Mouse (Mus musculus): ENCODE measurements around the gene Hcar2. TPM values are rescaled to one million over a fixed set of nuclear protein-coding genes. Genes with fewer than 3 reads are reported as not detected.

The Hcar2 gene
- total RNA-seq, 4 experiments from 2014 or later, result 0.33 to 5.8 (median 5.2) TPM; not detected in 1

Other genes with a start within 250 kb of the Hcar2 start
- 100 to 1,000 TPM; 125 to 142 (median 126) TPM for gene Clip1, start 180.9 kb downstream of the Hcar2 start, total RNA-seq (2022)
- 10 to 100 TPM; 41.5 to 54.4 (median 50.4) TPM for gene Zcchc8, start 144.4 kb downstream of the Hcar2 start, total RNA-seq (2022)
- 100 to 1,000 TPM in 3 of 4 experiments, 10 to 100 TPM in 1; 90.7 to 107 (median 103) TPM for gene Rsrc2, start 116.1 kb downstream of the Hcar2 start, total RNA-seq (2022)
- gene Kntc1, start 115.8 kb downstream of the Hcar2 start, total RNA-seq (2022), result 1 to 10 TPM in 3 of 4 experiments, under 1 TPM in 1; 0.99 to 2.9 (median 2.0) TPM
- gene Hcar1, start 14.5 kb upstream of the Hcar2 start, total RNA-seq (2022), result 1 to 10 TPM; 1.0 to 1.6 (median 1.2) TPM
- 10 to 100 TPM; 59.4 to 66.0 (median 60.5) TPM for gene Denr, start 41.7 kb upstream of the Hcar2 start, total RNA-seq (2022)
- gene Gm43518, start 61.9 kb upstream of the Hcar2 start, total RNA-seq (2022), result 1 to 10 TPM in 3 of 4 experiments, under 1 TPM in 1; 0.87 to 2.4 (median 1.9) TPM
- 1 to 10 TPM; 2.1 to 7.2 (median 5.2) TPM for gene Ccdc62, start 65.2 kb upstream of the Hcar2 start, total RNA-seq (2022)
- gene Hip1r, start 108.1 kb upstream of the Hcar2 start, total RNA-seq (2022), result 10 to 100 TPM; 33.5 to 47.0 (median 44.6) TPM
- gene Vps37b, start 166.8 kb upstream of the Hcar2 start, total RNA-seq (2022), result 10 to 100 TPM; 35.9 to 39.4 (median 36.6) TPM
- gene Abcb9, start 230.3 kb upstream of the Hcar2 start, total RNA-seq (2022), result 10 to 100 TPM; 29.4 to 33.0 (median 30.4) TPM
- gene Ogfod2, start 246.8 kb upstream of the Hcar2 start, total RNA-seq (2022), result 10 to 100 TPM; 34.9 to 41.6 (median 38.9) TPM

Measured in layer of hippocampus, adult 8-10 months (tissue).